Mouse (Mus musculus) adrenal gland, adult 18-20 months (tissue): ENCODE results near the gene Col20a1. TPM values are rescaled to one million over a fixed set of nuclear protein-coding genes. Genes with fewer than 3 reads are reported as not detected.

Source experiments
- DNase-seq, 2 experiments: peaks; one replicate each; pipeline ENCODE4 v3.0.0; 2021 to 2022; ENCODE audit warnings: low spot score in 2 of 2
- long read RNA-seq, 2 experiments: library from polyadenylated mRNA; stranded (forward); transcript quantifications; one replicate each; pipeline ENCODE4 v2.0.0; 2021
- total RNA-seq, 2 experiments: library from RNA; stranded (reverse); gene quantifications; 1 replicate in 1 of 2; 2 replicates in 1 of 2; pipeline ENCODE4 v1.2.3; 2021

Col20a1 gene
- 1 to 10 TPM; 2.3 to 2.8 TPM for total RNA-seq
- long read RNA-seq, experiment 1, partial matches to known transcripts = 1 of 1 reads
- long read RNA-seq, experiment 1, other reads (novel, unspliced or antisense) = 0 of 1 reads
- long read RNA-seq, experiment 2, partial matches to known transcripts = 0 of 2 reads
- long read RNA-seq, experiment 2, other reads (novel, unspliced or antisense) = 2 of 2 reads

DNA sequence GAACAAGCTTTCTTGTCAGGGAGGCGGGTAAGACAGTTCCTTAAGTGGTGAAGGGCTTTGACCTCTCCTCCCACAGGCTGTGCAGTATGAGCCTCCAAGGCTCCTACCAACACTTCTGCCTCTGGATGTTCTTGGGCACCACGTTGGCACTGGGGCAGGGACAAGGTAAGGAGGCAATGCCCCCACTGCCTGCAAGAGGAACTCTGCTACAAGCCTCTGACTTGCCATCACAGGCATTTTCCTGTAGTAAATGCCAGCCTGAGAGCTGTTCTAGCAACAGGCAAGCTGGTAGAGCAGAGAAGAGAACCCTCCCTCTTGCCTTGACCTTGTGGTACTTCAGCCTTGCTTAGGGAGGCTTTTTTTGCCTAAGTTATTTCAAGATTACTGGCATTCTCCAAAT, at the start of gene Col20a1:
TSS of gene Col20a1 (plus strand) at position 87 of the 400 bp plus-strand sequence.
- no peak for DNase-seq

DNA sequence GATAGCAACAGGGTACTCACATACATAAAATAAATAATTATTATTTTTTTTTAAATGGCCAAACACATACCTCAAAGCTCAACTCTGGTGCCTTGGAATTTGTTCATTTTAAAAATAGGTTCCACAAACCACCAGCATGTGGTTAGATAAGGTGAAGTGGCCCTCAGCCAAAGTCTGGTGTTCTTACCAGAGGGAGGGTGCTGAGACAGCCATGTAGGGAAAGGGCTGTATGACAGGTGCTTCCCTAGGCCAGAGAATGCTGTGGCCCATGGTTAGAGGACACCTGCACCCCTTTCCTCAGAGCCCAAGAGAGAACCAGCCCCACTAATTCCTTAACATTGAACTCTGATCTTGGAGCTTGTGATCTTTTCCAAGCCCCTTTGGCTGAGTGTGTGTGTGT, 46.1 kb upstream of the Col20a1 start:
- DNase-seq = no peak

DNA sequence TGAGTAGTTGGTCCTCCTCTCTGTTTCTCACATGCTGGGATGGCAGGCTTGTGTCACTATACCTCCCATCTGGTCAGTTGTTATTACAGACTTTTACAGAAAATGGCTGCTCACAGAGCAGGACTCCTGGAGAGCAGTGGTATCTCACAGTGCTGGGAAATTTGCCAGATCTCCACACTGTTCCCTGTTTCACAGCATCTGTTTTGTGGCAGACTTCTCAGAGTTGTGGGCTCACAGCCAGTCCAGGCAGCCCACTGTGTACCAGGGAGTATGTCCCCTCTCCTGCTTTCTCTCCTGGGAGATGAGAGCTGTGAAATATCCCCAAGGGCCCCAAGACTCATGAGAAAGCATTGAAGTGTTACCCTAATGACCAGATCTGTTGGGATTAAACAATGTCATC, 44.5 kb upstream of the Col20a1 start:
- no peak for DNase-seq

DNA sequence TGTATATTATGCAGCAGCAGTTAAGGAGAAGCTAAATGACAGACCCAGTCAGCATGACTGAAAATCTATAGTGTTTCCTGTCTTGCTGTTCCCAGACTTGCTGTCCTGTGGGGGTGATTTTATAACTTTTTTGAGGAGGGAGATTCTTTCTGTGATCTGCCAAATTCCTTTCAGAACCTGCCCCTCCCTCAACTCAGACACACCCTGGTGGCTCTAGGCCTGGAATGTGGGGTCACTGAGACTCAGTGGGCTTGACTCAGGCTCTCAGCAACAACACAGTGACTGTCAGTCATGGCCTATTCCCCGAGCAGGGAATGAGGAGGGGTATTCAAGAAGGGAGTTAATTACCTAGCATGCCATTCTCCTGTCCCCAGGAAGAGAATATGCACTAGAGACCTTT, 36.4 kb upstream of the Col20a1 start:
- DNase-seq = no peak

DNA sequence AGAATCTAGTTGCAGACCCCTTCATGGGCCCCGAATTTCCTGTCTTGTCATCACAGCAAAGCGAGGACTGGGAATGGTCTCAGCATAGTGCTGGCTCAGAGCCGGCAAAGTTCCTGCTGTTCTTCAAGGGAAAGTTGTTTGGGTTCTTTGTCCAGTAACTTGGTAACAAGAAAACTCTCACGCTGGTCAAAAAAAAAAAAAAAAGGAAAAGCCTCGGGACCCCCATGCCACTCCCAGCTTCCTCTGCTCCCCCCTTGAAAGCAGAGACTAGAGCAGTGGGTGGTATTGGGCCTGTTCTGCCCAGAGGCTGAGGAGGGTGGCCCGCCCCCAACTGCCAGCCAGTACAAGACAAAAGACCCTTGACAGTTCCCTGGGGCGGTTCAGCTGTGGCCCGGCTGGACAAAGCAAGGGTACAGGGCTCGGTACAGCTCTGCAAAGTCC, 33.6 kb upstream of the Col20a1 start:
- no peak for DNase-seq

DNA sequence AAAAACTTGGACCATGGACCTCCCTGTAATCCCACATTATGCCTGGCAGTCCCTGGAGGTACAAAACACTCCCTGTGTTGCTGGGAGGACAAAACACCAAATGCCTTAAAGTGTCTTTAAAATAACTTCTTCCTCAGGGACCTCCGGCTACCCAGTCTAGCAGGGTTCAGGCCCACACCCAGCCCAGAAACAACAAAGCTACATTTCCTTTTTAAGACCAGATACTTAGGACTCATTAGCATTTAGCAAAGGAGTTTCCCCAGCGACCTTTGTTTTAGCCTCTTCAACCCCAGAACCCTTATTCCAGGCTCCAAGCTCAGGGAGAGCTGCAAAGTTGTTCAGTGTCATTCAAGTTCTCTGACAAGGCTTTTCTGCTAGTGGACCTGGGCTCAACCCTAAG, 32.7 kb upstream of the Col20a1 start:
- DNase-seq = no peak

DNA sequence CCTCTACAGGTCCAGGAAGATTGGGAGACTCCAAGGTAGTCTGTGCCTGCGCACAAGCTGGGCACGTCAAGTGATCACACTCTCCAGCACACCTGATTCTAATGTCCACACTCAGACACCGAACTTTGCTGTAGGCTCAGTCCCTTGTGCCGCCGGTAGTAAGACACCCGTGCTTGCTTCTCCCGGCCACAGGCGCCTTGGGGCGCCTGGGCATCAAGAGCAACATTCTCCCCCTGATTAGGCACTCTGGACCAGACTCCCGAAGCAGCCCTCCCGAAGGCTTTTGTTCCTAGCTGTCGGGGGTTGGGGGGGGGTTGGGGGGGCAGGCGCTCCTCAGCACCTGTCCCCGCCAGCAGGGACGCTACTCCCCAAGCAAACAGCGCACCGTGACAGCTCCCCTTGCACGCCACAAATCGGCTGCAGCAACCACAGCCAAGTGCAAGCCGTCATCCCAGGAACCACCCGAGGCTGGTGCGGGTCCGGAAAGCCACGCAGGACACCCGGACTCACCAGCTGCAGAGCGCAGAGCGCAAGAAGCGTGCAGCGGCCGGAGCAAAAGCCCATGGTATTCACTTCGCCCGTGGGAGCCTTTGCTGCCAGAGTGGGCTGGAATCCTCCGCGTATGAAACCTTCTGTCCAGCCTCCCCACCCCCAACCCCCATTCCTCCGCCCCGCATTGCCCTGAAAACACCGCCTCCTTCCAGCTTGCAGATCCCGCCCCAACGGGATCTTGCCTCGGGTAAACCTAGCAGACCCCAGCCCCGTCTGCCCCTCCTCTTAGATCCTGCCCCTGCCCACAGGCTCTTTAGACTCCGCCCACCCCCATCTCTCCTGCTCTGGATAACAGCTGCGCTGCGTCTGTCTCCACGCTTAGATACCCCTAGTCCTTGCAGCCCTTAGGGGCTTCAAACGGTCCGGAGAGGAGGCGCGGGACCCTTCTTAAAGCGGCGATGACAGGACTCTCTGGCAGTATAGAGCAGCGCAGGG, 32.0 kb upstream of the Col20a1 start, which contains the start of gene Nkain4:
TSS of gene Nkain4 (minus strand) at position 639 of the 987 bp plus-strand sequence.
- DNase-seq = peak in 1 of 2 experiments; percentile 27

DNA sequence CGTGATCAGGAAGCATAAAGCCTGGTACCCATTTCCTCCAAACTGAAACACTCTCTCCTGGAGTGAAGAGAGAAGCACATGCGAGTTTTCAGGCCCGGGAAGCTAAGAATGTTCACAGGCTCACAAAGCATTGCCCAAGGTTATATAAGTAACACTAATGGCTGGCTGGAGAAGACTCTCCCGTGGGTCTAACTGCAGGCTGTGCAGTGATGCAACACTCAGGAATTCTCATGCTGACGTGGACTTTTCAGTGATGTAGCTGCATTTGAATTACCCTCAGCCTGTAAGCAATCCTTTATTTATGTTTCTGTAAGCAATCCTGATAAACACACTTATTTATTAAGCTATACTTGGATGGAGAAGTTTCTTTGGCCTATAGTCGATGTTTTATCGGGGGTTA, 26.7 kb upstream of the Col20a1 start:
- no peak for DNase-seq

DNA sequence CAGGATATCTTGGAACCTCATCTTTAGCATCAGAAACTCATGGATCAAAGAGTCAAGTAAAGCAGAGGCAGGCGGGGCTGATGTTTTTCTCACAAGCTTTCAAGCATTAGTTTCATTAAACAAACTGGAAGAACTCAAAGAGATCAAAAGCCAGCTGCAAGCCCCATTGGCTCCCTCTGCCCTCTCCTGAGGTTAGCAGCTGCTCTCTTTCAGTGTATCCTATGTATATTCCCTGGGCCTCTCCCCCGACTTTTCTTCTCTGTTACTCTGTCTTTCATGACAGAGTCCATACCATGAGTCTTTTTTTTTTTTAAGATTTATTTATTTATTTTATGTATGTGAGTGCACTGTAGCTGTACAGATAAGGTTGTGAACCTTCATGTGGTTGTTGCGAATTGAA, 26.1 kb upstream of the Col20a1 start:
- no peak for DNase-seq

DNA sequence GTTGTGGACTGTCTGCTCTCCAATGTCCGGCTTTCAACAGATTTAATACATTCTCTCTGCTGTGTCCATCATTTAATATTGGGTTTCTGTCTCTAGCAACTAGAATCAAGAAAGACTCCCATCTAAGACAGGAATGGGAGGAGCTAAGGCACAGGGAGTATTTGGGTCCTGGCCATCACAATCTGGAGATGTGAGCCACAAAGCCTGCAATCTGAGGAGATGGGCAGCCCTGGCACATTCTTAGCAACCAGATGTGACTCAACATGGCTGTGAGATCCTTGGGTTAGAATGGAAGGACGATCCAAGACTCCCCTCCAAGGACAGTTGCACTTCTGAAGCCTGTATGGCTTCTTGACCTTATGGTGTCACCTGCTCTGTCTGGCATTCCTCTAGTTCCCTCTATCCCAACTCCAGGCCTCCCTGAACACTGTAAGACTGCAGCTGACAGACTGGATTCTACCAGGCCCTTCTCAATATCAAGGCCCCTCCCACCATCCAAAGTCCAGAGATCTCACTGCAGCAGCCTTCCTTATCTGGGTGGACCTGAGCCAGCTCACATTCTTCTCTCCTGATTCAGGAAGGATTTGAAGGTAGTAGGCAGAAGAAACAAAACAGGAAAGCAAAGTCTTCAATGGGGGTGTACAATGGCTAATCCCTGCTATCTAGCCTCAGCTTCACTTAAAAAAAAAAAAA, 23.6 kb upstream of the Col20a1 start:
- DNase-seq = no peak

DNA sequence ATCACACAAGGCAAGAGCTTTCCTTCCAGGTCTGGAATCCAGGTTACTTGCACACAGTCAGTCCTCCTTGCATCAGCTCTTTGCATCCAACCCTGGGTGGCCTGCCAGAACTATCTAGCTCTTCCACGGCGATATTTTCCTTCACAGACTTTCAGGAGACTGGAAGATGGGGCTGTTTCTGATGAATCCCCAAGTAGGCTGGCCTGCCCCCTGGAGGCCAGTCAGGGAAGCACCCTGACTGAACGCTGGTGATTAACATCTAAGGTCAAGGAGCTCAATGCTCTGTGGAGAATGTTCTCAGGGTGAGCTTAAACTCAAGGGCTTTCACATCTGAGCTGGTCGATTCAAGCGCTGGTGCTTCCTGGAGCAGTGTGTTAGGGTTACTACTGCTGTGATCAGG, 22.4 kb upstream of the Col20a1 start:
- DNase-seq = peak; percentile 67 to 78

DNA sequence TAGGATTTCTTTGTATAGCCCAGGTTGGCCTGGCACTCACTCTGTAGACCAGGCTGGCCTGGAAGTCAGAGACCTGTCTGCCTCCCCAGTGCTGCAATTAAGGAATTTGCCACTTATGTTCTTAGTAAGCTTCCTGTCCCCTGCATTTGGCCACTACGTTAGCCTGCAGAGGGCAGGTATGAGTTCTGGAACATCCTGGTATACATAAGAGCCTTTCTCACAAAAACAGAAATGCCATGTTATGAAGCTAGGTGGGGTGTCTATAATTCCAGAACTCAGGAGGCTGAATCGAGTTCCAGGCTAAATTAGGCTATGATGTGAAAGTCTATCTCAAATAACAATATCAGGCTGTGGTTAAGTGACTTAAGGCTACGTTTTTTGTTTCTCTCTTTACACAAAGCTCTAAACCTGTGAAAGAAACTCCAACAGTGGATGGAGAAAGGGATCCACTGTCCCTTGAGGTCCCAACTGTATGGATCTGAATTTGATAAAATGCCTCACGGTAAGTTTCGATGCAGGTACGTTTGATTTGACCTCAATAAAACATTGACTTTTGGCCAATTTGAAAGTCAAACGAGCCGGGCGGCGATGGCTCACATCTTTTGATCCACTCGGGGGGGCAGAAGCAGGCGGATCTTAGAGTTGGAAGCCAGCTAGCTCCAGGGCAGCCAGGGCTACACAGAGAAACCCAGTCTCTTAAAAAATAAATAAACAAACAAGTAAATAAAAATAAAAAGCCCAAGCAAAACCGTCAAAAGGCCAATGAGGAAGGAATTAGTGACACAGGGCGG, 20.0 kb upstream of the Col20a1 start:
- DNase-seq = no peak

DNA sequence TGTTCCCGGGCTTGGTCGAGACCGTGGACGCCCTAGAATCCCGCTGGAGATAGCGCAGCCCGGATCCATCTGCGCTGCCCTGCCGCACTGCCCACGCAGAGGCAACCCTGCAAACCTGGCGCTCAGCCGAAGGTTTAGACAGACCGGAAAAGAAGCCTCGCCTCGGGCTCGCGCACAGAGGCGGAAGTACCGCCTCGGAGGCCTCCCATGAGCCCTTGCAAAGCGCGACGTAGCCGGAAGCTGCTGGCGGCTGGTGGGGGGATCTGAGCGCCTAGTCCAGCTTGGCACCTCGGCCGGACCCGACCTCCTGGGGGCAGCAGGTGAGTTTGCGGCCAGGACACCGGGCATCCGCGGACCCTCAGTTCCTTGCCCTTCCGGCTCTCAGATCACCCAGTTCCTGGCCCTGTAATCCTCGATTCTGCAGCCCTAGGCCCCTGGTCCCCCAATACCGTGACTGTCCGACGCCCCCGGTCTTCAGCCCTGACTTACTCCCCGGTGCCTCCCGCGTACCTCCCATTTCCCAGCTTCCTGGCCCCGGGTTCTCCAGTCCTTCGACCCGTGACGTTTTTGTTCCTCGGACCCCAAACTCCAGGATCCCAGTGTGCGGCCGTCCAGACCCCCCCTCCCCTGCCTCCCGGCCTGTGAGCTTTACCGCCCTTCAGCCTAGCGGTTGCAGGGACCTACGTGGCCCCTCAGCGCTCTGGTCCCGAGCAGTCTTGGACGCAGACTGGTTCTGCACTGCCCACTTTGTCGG, 19.1 kb upstream of the Col20a1 start, which contains the start of gene Arfgap1:
TSS of gene Arfgap1 (plus strand) at position 216 of the 754 bp plus-strand sequence.
- peak; percentile 89 to 91 for DNase-seq

DNA sequence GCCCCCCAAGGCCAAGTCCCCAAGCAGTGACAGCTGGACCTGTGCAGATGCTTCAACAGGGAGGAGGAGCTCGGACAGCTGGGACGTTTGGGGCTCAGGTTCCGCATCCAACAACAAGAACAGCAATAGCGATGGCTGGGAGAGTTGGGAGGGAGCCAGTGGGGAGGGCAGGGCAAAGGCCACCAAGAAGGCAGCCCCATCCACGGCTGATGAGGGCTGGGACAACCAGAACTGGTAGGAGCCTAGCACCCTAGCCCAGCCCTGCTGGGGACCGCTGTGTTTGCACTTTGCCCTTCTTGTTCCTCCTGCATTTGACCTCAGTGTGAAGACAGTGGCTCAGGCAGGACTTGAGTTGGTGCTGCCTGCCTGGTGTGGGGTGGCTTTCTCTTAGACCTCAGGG, 5.2 kb upstream of the Col20a1 start:
- no peak for DNase-seq

DNA sequence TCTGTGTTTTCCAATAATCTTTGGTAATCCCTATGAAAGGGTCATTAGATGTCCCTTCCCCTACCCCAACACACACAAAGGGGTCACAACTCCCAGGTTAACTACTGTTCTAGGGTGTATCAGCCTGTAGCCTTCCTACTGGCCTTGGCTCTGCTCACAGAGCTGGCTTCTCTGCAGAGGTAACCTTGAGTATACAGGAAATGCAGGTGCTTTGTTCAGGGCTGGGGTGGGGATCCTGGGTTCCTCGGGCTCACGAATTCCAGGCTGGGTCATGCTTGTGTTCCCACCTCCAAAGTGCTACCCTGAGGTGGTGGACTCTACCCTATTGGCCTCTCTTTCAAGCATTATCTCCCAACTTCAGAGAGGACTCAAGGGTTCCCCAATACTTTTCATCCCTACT, 700 bp upstream of the Col20a1 start:
- DNase-seq = no peak

DNA sequence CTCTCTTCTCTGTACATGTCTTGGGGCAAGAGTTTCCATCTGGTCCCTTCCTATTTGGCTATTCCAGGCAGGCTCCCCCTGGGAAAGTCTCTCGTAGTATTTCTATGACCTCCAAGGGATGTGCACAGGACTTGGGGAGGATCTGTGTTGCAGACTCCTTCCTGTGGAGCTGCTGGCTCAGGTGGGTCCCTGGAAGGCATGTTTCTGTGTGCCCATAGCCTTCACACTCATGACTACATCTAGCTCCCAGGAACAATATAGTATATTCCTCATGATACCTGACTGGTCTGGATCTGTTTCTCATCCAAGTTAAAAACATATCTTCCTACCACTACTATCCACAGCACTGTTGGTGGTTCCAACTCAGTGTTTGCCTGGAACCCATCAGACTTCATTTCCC, 666 bp downstream of the Col20a1 start:
- no peak for DNase-seq

DNA sequence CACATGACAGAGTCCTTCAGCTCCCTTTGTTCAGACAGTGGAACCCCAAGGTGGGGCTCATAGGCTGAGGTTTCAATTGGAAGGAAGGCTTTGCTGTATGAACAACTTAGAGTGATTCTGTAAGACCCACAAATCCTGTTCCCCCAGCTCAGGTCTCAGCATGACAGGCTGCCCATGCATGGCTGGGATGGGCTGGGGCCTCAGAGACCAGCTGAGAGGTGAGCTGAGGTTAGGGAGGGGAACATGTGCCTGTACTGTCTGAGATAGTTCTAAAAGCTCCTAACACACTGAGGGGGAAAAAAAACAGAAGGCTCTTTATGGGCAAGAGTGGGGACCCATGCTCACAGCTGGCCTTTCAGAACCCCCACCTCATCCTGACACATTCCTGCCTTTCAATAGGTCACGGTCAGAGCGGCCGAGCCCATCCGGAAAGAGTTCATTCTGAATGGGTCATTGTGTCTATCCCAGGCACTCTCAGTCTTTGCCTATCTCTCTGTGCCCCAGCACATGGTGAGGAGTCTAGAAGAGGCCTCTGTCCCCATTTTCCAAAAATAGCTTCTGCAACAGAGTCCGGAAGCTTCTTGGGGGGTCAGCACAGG, 1.2 kb downstream of the Col20a1 start:
- no peak for DNase-seq

DNA sequence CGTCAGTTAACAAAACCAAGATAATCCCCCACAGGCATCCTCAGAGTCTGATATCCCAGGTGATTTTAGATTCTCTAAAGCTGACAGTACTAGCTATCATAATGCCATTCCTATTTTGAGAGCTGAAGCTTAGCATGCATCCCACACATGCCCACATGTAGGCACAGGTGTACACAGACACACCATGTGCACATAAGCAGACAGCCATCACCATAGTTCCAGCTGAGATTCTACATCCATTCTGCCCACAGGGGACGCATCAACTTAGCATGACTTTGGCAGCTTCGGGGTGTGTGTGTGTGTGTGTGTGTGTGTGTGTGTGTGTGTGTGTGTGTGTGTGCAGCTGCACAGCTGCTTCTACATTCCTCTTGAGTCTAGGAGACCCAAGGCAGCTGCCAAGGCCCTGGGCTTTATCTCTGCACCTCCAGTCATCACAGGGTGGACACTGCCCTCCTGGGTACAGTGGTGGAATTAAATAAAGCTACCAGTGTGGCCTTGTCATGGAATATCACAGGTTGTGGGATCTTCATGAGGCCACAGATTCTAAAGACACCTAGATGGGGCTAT, 2.1 kb downstream of the Col20a1 start:
- DNase-seq = no peak

DNA sequence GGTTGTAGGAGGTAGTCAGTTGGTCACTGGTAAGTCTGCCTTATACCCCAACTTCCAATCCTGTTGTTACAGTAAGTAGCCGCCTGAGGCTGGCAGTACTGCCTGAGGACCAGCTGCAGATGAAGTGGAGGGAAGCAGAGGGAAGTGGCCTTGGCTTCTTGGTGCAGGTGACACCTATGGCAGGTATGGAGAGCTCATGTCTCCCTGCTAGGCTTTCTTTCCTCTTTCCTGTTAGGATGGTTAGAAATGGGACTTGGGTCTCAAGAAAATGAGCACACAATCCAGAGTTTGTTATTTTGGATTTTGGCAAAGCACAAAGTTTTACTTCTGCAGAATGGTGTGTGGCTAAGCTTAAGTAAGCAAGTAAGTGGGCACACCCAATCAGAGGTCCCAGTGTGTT, 2.6 kb downstream of the Col20a1 start:
- no peak for DNase-seq
